16 mouse cellular contexts compared by ENCODE assay signal in genomic region chr6:126286201-126286600, GRCm38 (mm10).
"Had no signal": no experiment of that assay in that cellular context is flagged by ENCODE, and none has a peak within 500 bp of the region (broad histone marks: within the 10 kb centered on the region; RNA-seq: fewer than 3 reads in every experiment).

No protein-coding gene starts in this region.

- H3K9ac ChIP-seq: neural tube, embryonic 13.5 days; neural tube, embryonic 15.5 days; stomach, embryonic 15.5 days had no signal

- H3K9me3 ChIP-seq: neural tube, embryonic 13.5 days; neural tube, embryonic 15.5 days; stomach, embryonic 15.5 days had no signal

- H3K4me1 ChIP-seq: neural tube, embryonic 13.5 days; neural tube, embryonic 15.5 days; stomach, embryonic 15.5 days had no signal

- H3K27me3 ChIP-seq: neural tube, embryonic 13.5 days; neural tube, embryonic 15.5 days; stomach, embryonic 15.5 days had no signal

- H3K36me3 ChIP-seq: neural tube, embryonic 13.5 days; neural tube, embryonic 15.5 days; stomach, embryonic 15.5 days had no signal

- H3K4me3 ChIP-seq: neural tube, embryonic 13.5 days; neural tube, embryonic 15.5 days; stomach, embryonic 15.5 days had no signal

- DNase-seq: retina, postnatal 1 day; right cerebral cortex, adult 18-20 months; right cerebral cortex, postnatal 14 days; right cerebral cortex, postnatal 25 days; right cerebral cortex, postnatal 4 days; spleen, adult 18-20 months; thymus, adult 18-20 months; thymus, adult 2 months; thymus, postnatal 14 days; thymus, postnatal 25 days; thymus, postnatal 36 days; thymus, postnatal 4 days had no signal

- H3K27ac ChIP-seq: neural tube, embryonic 13.5 days; neural tube, embryonic 15.5 days; stomach, embryonic 15.5 days; stomach, postnatal 0 days had no signal

- H3K4me2 ChIP-seq: neural tube, embryonic 13.5 days; neural tube, embryonic 15.5 days; stomach, embryonic 15.5 days had no signal
